Mouse (Mus musculus): Measurements from ENCODE around the gene Pex11b. TPM values are rescaled to one million over a fixed set of nuclear protein-coding genes. Genes with fewer than 3 reads are reported as not detected.

Pex11b gene
- 106 and 113 TPM in 2 replicates for polyA plus RNA-seq (2021; fragmentation: Nextera tagmentation)
- long read RNA-seq, experiment 1, transcript Pex11b-202 (4 exons, 2,424 nt), result major isoform, 140 of 187 reads
- long read RNA-seq, experiment 1, transcript Pex11b-206 (4 exons, 1,017 nt), result minor isoform, 22 of 187 reads
- long read RNA-seq, experiment 1, transcript Pex11b-201 (5 exons, 1,122 nt), result minor isoform, 15 of 187 reads
- long read RNA-seq, experiment 1, partial matches to known transcripts, result 2 of 187 reads
- long read RNA-seq, experiment 1, other reads (novel, unspliced or antisense), result 7 of 187 reads
- long read RNA-seq, experiment 2, transcript Pex11b-201 (5 exons, 1,122 nt), result minor isoform, 18 of 466 reads
- long read RNA-seq, experiment 2, transcript Pex11b-202 (4 exons, 2,424 nt), result major isoform, 384 of 466 reads
- long read RNA-seq, experiment 2, transcript Pex11b-206 (4 exons, 1,017 nt), result minor isoform, 56 of 466 reads
- long read RNA-seq, experiment 2, partial matches to known transcripts, result 0 of 466 reads
- long read RNA-seq, experiment 2, other reads (novel, unspliced or antisense), result 2 of 466 reads

GRCm38 (mm10) chr3:96634928-96635879, at the start of gene Pex11b, which contains the start of gene Gm42957:
Pex11b (plus strand) TSS chr3:96635376.
Gm42957 (plus strand) TSS chr3:96635474.

GRCm38 (mm10) chr3:96593790-96594560, 41.2 kb upstream of the Pex11b start, which contains the start of gene Polr3gl:
Polr3gl (minus strand) TSS chr3:96594181.

GRCm38 (mm10) chr3:96596228-96596707, 38.9 kb upstream of the Pex11b start, which contains the start of gene Ankrd34a:
Ankrd34a (plus strand) TSS chr3:96596636.

GRCm38 (mm10) chr3:96600639-96601250, 34.4 kb upstream of the Pex11b start, which contains the start of gene Lix1l:
Lix1l (plus strand) TSS chr3:96601149.

GRCm38 (mm10) chr3:96629729-96630600, 5.2 kb upstream of the Pex11b start, which contains the start of gene Rbm8a:
Rbm8a (plus strand) TSS chr3:96629933.

GRCm38 (mm10) chr3:96645018-96645649, 10.0 kb downstream of the Pex11b start, which contains the start of gene Itga10:
Itga10 (plus strand) TSS chr3:96645584.

DNA sequence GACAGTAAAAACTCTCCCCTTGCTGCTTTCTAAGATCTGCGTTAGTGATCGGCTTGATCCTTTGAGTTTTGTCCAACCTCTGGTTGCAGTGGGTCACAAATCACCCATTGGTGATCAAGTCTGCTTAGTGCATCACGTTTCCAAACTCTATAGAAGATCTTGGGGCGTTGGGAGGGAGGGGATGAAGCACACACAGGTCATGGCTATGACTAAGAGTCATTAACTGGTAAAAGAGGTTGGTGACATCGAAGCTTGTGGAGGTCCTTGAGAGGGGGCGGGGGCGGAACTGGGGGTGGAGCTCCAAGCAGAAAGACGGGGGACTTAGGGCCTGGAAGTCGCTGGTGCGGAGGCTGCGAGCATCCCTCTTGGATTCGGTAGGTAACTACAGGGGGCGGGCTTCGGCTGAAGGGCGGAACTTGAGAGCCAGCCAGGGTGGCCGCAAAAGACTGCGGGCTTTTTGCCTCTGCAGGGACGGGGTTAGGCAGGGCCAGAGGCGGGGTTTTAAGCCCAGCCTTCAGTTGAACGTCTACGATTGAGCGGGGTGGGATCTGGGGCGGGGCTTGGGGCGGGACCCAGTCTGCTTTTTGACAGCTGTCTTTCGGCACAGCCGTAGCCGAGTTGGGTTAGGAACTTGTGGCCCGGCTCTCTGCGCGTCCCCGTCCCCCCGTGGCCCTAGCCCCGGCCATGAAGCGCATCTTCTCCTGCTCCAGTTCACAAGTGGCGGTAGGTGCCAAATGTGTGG, 34.7 kb downstream of the Pex11b start, which contains the start of gene Ankrd35:
TSS of gene Ankrd35 (plus strand) at position 405 of the 742 bp plus-strand sequence.

Other genes starting within 250 kb of the Pex11b start
- gene BC107364, start 183.1 kb upstream of the Pex11b start, polyA plus RNA-seq (2021; fragmentation: Nextera tagmentation), result 0.14 TPM in 1 of 2 replicates, not detected in the other
- gene Hfe2, start 110.2 kb upstream of the Pex11b start, polyA plus RNA-seq (2021; fragmentation: Nextera tagmentation), result 0.19 and 0.55 TPM in 2 replicates
- gene Txnip, start 77.4 kb upstream of the Pex11b start, polyA plus RNA-seq (2021; fragmentation: Nextera tagmentation), result 5.2 and 6.2 TPM in 2 replicates
- gene Gm16253, start 58.4 kb upstream of the Pex11b start, polyA plus RNA-seq (2021; fragmentation: Nextera tagmentation), result 0.30 and 0.41 TPM in 2 replicates
- gene Polr3gl, start 41.2 kb upstream of the Pex11b start, polyA plus RNA-seq (2021; fragmentation: Nextera tagmentation), result 17.9 and 18.7 TPM in 2 replicates
- gene Ankrd34a, start 38.7 kb upstream of the Pex11b start, polyA plus RNA-seq (2021; fragmentation: Nextera tagmentation), result 30.7 and 38.3 TPM in 2 replicates
- 1.2 and 1.4 TPM in 2 replicates for gene Lix1l, start 34.2 kb upstream of the Pex11b start, polyA plus RNA-seq (2021; fragmentation: Nextera tagmentation)
- gene Rbm8a, start 5.4 kb upstream of the Pex11b start, polyA plus RNA-seq (2021; fragmentation: Nextera tagmentation), result 22.5 and 30.1 TPM in 2 replicates
- gene Gm42957, start 98 bp downstream of the Pex11b start, polyA plus RNA-seq (2021; fragmentation: Nextera tagmentation), result not detected in 2 replicates
- gene Itga10, start 10.2 kb downstream of the Pex11b start, polyA plus RNA-seq (2021; fragmentation: Nextera tagmentation), result 0.06 and 0.10 TPM in 2 replicates
- gene Ankrd35, start 34.8 kb downstream of the Pex11b start, polyA plus RNA-seq (2021; fragmentation: Nextera tagmentation), result 3.0 and 3.7 TPM in 2 replicates
- gene Pias3, start 61.0 kb downstream of the Pex11b start, polyA plus RNA-seq (2021; fragmentation: Nextera tagmentation), result 11.7 and 11.8 TPM in 2 replicates
- 11.9 and 12.1 TPM in 2 replicates for gene Nudt17, start 73.2 kb downstream of the Pex11b start, polyA plus RNA-seq (2021; fragmentation: Nextera tagmentation)
- gene Polr3c, start 92.3 kb downstream of the Pex11b start, polyA plus RNA-seq (2021; fragmentation: Nextera tagmentation), result 18.7 and 19.0 TPM in 2 replicates
- gene Rnf115, start 92.3 kb downstream of the Pex11b start, polyA plus RNA-seq (2021; fragmentation: Nextera tagmentation), result 32.6 and 38.0 TPM in 2 replicates
- not detected in 2 replicates for gene Pdzk1, start 193.9 kb downstream of the Pex11b start, polyA plus RNA-seq (2021; fragmentation: Nextera tagmentation)
- gene Cd160, start 194.0 kb downstream of the Pex11b start, polyA plus RNA-seq (2021; fragmentation: Nextera tagmentation), result 0.09 and 0.10 TPM in 2 replicates